Mouse (Mus musculus) 416B (cell line): ENCODE data around the gene Olfr362.
"Not testable (repeated sequence)": the region's sequence is repeated elsewhere in the genome, so short reads cannot be mapped to it uniquely, and the experiment has no call there.

Source experiments
- DNase-seq: peaks from one replicate; pipeline ENCODE4 v3.0.0; 2011; ENCODE audit warnings: low read depth

Olfr362 gene

DNA sequence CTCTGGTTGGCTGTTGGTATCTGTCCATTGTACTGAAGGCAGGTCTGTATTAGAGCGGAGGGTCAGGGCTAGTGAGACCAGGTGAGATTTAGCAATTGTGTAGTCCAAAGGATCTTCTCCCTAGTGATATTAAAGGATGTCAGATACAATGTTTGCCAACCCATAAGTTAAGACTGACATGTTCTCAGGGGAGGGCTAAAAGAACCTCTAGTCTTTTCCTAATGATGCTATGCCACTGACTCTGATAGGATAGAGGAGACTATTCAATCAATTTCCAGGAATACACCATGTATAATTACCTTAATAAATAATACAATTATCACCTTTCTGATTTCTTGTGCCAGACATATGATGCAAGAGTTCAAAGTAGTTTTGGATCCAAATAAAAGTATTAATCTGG, at the start of gene Olfr362:
Gene Olfr362, minus strand, starts transcription at position 101 of the 400 bp plus-strand sequence.
- DNase-seq = no peak

- no peak for DNase-seq
Measured at GRCm38 (mm10) chr2:37139022-37139421, 21.3 kb upstream of the Olfr362 start, which contains the start of gene Olfr364-ps1. TSS of gene Olfr364-ps1 (plus strand) at chr2:37139322.

GRCm38 (mm10) chr2:37089190-37089589, 28.5 kb downstream of the Olfr362 start, which contains the start of gene Olfr361:
TSS of gene Olfr361 (minus strand) at chr2:37089290.
- not testable (repeated sequence) for DNase-seq

DNA sequence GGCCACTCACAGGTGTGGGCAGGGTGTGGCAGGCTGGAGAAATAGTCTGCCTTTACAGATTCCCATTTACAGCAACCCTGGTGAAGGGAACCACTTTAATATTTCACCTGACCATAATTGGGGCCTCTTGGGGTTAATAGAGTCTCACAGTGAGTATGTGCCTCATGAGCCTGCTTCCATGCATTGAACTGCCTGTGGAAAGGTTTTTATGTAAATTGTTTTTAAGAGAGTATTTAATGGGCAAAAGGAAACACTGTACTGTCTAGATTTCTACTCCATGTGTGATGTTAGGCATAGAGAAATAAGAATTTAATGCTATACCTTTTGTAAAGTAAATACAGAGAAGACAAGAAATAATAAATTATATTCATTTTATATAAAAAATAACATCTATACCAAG, 52.3 kb downstream of the Olfr362 start, which contains the start of gene Olfr360:
Gene Olfr360, plus strand, starts transcription at position 301 of the 400 bp plus-strand sequence.
- no peak for DNase-seq
